Mouse (Mus musculus) liver, adult 2 months (tissue): ENCODE data around the gene Gm21976.

Experiments used
- CTCF ChIP-seq: fragments of 200-500 bp; IDR thresholded peaks from 2 replicates; pipeline ENCODE4 v1.5.1; 2011; ENCODE audit warnings: low read depth, low read length, control low read depth
- POLR2A ChIP-seq: fragments of 200-500 bp; IDR thresholded peaks from 2 replicates; pipeline ENCODE4 v1.6.1; 2011; ENCODE audit warnings: low read length, control low read depth; ENCODE audit not compliant: insufficient read depth; ENCODE audit errors: extremely low read depth

GRCm38 (mm10) chr13:98313631-98314030 is 33.9 kb downstream of the Gm21976 start:
- TF ChIP-seq POLR2A (no peak), CTCF (no peak)
